Mouse (Mus musculus): ENCODE data around the gene Ppp1r12a. TPM values are rescaled to one million over a fixed set of nuclear protein-coding genes. Genes with fewer than 3 reads are reported as not detected.

Ppp1r12a gene
- polyA plus RNA-seq, 1 experiment: 86.8 TPM

GRCm38 (mm10) chr10:108175885-108176284 lies 13.9 kb downstream of the Ppp1r12a start:
- H3K27ac ChIP-seq (ENCODE audit: insufficient read depth, low read length): no peak overlapping the region
- TF ChIP-seq POLR2A (IDR thresholded peaks at IDR 0.05; ENCODE audit: extremely low read depth, insufficient read depth, low read length) (no peak), CTCF (IDR thresholded peaks at IDR 0.05; ENCODE audit: extremely low read depth, insufficient read depth, low read length) (no peak)
- peaks cover 8% of the 10 kb centered on the region for H3K4me1 ChIP-seq (ENCODE audit: control insufficient read depth, insufficient read depth, low read length)
- no peak overlapping the region for H3K4me3 ChIP-seq (ENCODE audit: insufficient read depth, low read length)

- no peak for TF ChIP-seq POLR2A (IDR thresholded peaks at IDR 0.05; ENCODE audit: extremely low read depth, insufficient read depth, low read length)
- Histone ChIP-seq H3K4me3 (ENCODE audit: insufficient read depth, low read length) (no peak overlapping the region), H3K4me1 (ENCODE audit: control insufficient read depth, insufficient read depth, low read length) (peaks cover 6% of the 10 kb centered on the region), H3K27ac (ENCODE audit: insufficient read depth, low read length) (no peak overlapping the region)
These were observed 16.4 kb downstream of the Ppp1r12a start for GRCm38 (mm10) chr10:108178285-108178848.

GRCm38 (mm10) chr10:108179404-108179803 lies 17.4 kb downstream of the Ppp1r12a start:
- Histone ChIP-seq H3K4me1 (ENCODE audit: control insufficient read depth, insufficient read depth, low read length) (peaks cover 3% of the 10 kb centered on the region), H3K4me3 (ENCODE audit: insufficient read depth, low read length) (no peak overlapping the region), H3K27ac (ENCODE audit: insufficient read depth, low read length) (no peak overlapping the region; the same call in 1 of the 2 replicates)
- TF ChIP-seq POLR2A (IDR thresholded peaks at IDR 0.05; ENCODE audit: extremely low read depth, insufficient read depth, low read length) (no peak), CTCF (IDR thresholded peaks at IDR 0.05; ENCODE audit: extremely low read depth, insufficient read depth, low read length) (no peak)

- no peak for TF ChIP-seq CTCF (IDR thresholded peaks at IDR 0.05; ENCODE audit: extremely low read depth, insufficient read depth, low read length)
- no peak for TF ChIP-seq POLR2A (IDR thresholded peaks at IDR 0.05; ENCODE audit: extremely low read depth, insufficient read depth, low read length)
- Histone ChIP-seq H3K4me1 (ENCODE audit: control insufficient read depth, insufficient read depth, low read length) (peaks cover 7% of the 10 kb centered on the region), H3K4me3 (ENCODE audit: insufficient read depth, low read length) (no peak overlapping the region), H3K27ac (ENCODE audit: insufficient read depth, low read length) (no peak overlapping the region)
These were observed 18.3 kb downstream of the Ppp1r12a start for GRCm38 (mm10) chr10:108180313-108180712.

- TF ChIP-seq POLR2A (IDR thresholded peaks at IDR 0.05; ENCODE audit: extremely low read depth, insufficient read depth, low read length): no peak
- no peak overlapping the region for H3K4me3 ChIP-seq (ENCODE audit: insufficient read depth, low read length)
- no peak overlapping the region for H3K27ac ChIP-seq (ENCODE audit: insufficient read depth, low read length)
- H3K4me1 ChIP-seq (ENCODE audit: control insufficient read depth, insufficient read depth, low read length): peaks cover 5% of the 10 kb centered on the region
These were observed 19.9 kb downstream of the Ppp1r12a start for GRCm38 (mm10) chr10:108181893-108182292.

- TF ChIP-seq CTCF (IDR thresholded peaks at IDR 0.05; ENCODE audit: extremely low read depth, insufficient read depth, low read length): no peak
- TF ChIP-seq POLR2A (IDR thresholded peaks at IDR 0.05; ENCODE audit: extremely low read depth, insufficient read depth, low read length): no peak
- H3K4me1 ChIP-seq (ENCODE audit: control insufficient read depth, insufficient read depth, low read length): peaks cover 5% of the 10 kb centered on the region
- no peak overlapping the region for H3K4me3 ChIP-seq (ENCODE audit: insufficient read depth, low read length)
- no peak overlapping the region for H3K27ac ChIP-seq (ENCODE audit: insufficient read depth, low read length)
These were observed 20.4 kb downstream of the Ppp1r12a start for GRCm38 (mm10) chr10:108182386-108182785.

GRCm38 (mm10) chr10:108184763-108185162 lies 22.8 kb downstream of the Ppp1r12a start:
- H3K4me3 ChIP-seq (ENCODE audit: insufficient read depth, low read length): no peak overlapping the region
- TF ChIP-seq CTCF (IDR thresholded peaks at IDR 0.05; ENCODE audit: extremely low read depth, insufficient read depth, low read length) (no peak), POLR2A (IDR thresholded peaks at IDR 0.05; ENCODE audit: extremely low read depth, insufficient read depth, low read length) (no peak)
- peaks cover 4% of the 10 kb centered on the region for H3K4me1 ChIP-seq (ENCODE audit: control insufficient read depth, insufficient read depth, low read length)
- H3K27ac ChIP-seq (ENCODE audit: insufficient read depth, low read length): no peak overlapping the region

GRCm38 (mm10) chr10:108185265-108185664 lies 23.3 kb downstream of the Ppp1r12a start:
- no peak for TF ChIP-seq CTCF (IDR thresholded peaks at IDR 0.05; ENCODE audit: extremely low read depth, insufficient read depth, low read length)
- no peak for TF ChIP-seq POLR2A (IDR thresholded peaks at IDR 0.05; ENCODE audit: extremely low read depth, insufficient read depth, low read length)
- Histone ChIP-seq H3K27ac (ENCODE audit: insufficient read depth, low read length) (no peak overlapping the region), H3K4me1 (ENCODE audit: control insufficient read depth, insufficient read depth, low read length) (peaks cover 4% of the 10 kb centered on the region), H3K4me3 (ENCODE audit: insufficient read depth, low read length) (no peak overlapping the region)

GRCm38 (mm10) chr10:108189303-108189702 lies 27.3 kb downstream of the Ppp1r12a start:
- Histone ChIP-seq H3K4me3 (ENCODE audit: insufficient read depth, low read length) (no peak overlapping the region), H3K4me1 (ENCODE audit: control insufficient read depth, insufficient read depth, low read length) (peaks cover 9% of the 10 kb centered on the region), H3K27ac (ENCODE audit: insufficient read depth, low read length) (no peak overlapping the region)
- TF ChIP-seq POLR2A (IDR thresholded peaks at IDR 0.05; ENCODE audit: extremely low read depth, insufficient read depth, low read length) (no peak), CTCF (IDR thresholded peaks at IDR 0.05; ENCODE audit: extremely low read depth, insufficient read depth, low read length) (no peak)

GRCm38 (mm10) chr10:108189986-108190385 lies 28.0 kb downstream of the Ppp1r12a start:
- Histone ChIP-seq H3K27ac (ENCODE audit: insufficient read depth, low read length) (no peak overlapping the region), H3K4me3 (ENCODE audit: insufficient read depth, low read length) (no peak overlapping the region), H3K4me1 (ENCODE audit: control insufficient read depth, insufficient read depth, low read length) (peaks cover 7% of the 10 kb centered on the region; the same call in 1 of the 2 replicates)
- TF ChIP-seq POLR2A (IDR thresholded peaks at IDR 0.05; ENCODE audit: extremely low read depth, insufficient read depth, low read length): no peak
- TF ChIP-seq CTCF (IDR thresholded peaks at IDR 0.05; ENCODE audit: extremely low read depth, insufficient read depth, low read length): no peak
